Mouse (Mus musculus): ENCODE measurements around the gene Supt3.

Gene Supt3

DNA sequence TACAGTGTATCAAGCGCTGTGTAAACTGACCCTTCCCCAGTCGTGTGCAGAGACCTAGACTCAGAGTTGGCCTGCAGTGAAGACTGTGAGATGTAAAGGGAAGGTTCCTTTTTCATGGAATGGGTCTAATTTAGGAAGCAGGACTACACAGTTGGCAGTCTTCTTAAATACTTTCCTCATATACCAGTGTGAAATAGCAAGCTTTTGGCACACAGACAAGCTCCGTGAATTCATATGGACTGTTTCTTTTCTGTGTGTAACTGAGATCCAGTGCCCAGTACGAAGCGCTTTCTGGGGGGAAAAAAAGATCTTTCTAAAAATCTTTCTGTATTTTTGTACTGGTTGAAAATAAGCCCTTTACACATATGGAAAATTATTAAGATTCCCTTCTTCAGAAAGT lies 286.8 kb downstream of the Supt3 start:
- DNase-seq: no peak

DNA sequence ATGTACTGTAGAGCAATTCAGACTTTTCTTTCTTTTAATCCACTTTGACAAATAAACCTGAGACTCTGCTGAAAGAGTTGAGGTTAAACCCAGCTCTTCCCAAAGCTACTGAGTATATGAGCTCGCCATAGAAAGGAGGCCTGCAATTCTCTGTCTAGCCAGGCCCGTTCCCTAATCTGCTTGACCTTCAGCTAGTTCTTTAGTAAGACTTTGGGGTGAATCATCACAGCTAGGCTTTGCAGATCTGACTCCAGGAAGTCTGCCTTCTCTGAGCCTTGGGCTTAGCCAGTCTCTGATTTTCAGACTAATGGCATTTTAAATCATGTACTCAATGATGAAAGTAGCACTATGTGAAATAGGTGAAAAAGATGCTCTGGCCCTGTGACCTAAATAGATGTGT lies 288.5 kb downstream of the Supt3 start:
- DNase-seq: no peak

DNA sequence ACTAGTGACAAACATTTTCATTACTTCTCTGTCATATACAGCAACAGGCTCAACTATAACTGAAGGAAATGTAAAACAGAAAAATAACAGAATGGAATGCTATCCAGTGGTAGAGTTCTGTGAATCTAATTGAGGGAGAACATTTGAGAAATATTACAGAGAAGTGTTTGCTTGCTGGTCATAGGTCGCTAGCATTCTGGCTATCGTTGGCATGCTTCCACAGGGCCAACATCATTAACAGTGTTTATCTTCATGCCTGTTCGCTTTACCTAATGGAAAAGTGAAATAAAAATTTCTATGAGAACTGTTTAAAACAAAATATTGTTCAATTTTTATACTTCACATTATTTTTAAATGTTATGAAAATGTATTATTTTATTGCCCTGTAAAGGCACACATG lies 290.5 kb downstream of the Supt3 start:
- no peak for DNase-seq

DNA sequence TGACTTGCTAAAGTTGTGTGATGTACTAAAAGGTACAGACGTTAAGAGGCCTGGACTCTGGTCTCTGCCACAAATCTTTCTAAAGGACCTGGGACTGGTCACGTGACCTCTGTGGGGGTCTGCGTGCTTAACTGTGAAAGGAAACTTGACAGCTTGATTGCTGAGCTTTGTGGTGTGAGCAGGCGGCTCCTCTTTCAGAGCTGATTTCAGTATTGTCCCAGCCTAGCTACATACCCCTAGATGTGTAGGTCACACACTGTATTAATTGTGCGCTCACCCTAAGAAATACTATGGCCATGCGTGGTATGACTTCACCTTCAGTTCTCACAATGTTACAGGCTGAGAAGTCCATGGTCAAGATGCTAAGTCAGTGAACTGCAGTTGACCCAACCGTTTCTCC lies 291.4 kb downstream of the Supt3 start:
- DNase-seq: no peak

DNA sequence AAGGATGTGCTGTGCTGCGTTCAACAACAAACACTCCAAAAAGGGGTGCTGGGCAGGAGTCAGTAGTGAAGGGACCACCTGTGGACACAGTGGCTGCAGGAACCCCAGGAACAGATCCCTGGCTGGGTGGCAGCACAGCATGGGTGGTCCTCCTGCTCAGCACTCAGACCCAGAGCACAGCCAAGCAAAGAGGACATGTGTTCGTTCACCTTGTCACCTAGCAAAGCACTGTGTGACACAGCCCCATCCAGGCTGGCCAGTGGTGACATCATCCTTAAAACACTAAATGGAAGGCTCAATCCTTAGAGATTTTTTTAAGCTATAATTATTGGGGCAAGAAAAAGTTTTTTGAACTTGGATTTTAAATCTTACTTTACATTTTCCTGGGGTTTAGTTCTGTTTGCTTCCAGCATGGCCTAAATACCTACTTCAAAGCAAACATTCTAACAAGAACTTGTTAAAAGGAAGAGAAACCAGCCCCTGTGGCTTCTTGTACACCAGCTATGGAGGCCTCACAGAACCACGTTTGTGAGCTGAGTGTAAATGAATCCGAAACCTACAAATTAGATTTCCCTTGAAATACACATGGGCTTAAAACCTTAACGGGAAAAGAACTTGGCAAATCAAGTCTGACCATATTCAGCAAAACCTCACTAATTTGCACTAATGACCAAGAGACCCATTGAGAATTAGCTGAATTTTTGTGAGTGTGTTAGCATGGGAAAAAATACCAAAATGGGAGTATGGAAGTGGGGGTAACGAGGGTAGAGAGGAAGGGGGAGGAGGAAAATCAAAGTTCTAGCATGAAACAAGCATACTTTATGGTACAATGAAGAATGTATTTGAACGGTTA lies 295.8 kb downstream of the Supt3 start:
- no peak for DNase-seq

DNA sequence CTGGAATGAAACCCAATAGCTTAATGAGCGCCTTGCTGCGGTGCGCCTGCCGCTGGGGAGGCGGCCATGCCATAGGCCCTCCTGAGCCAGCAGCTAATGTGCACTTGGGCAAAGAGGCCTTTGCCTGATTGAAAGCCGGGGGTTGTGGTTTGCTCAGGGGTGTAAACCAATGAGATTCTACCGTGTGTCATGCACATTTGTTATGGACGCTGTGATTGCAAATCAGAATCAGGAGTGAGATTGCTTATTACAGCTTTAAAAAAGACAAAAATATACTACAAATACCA lies 296.3 kb downstream of the Supt3 start:
- DNase-seq: no peak

DNA sequence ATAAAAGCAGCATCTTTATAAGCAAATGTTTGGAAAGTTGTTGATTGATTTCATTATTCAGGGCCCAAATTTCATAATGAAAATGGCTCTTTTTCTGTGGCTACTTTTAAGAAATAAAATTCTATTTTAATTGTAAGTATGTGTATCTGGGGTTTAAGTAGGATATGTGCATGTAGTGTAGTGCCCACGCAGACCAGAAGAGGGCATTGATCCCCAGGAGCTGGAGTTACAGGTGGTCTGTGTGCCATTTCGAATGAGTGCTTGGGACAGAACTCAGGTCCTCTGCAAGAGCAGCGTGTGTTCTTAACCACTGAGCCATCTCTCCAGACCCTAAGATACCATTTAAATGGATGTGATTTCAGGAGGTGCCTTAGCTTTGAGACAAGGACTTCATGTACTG lies 296.8 kb downstream of the Supt3 start:
- DNase-seq: peak; percentile 30

DNA sequence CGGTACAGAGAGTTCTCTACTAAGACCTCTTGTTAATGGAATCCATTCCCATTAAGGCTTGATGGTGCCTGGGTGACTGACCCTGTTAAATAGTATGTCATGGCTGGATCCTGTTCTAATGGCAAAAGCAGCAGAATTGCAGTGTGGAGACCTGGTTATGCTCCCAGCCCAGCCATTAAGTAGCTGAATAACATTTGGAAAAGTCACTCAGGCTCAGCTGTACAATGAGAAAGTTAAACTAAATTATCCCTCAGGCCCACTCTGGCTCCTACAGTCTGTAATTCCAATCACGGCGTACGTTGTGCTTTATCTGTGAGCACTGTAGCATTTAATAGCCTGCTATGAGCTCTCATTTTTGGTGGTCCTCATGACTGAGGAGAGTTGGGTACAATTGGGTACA lies 300.0 kb downstream of the Supt3 start:
- DNase-seq: no peak

DNA sequence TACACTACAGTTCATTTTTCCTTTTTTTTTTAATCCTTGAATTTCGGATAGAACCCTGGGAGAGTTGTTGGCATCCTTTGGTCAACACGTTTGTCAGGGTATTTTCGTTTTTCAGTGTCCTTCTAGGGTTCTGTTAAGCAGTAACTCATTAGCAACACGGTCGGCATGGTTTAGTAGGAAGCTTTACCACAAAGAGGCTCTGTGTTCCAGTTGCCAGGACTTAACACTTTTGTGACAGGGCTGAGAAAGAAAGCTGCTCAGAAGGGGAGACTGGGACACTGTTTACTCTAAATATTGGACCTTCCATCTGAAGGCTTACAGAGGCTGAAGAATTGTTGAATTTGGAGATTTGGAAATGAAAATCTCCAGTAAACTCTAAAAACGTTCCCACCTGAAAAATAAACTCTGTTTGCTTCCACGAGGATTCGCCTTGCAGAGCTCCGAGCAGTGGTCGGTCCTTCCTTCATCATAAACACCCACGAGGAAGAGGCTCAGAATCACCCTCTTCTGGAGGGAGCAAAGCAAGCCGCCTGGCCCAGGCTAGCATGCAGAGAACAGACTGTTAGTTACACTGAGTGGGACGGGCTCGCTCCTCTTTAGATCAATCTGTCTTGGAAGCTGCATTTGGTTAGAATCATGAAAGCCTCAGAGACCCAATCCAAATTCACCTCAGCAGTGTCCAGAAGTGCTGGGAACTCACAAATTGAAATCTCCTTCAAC lies 301.1 kb downstream of the Supt3 start:
- DNase-seq: no peak

DNA sequence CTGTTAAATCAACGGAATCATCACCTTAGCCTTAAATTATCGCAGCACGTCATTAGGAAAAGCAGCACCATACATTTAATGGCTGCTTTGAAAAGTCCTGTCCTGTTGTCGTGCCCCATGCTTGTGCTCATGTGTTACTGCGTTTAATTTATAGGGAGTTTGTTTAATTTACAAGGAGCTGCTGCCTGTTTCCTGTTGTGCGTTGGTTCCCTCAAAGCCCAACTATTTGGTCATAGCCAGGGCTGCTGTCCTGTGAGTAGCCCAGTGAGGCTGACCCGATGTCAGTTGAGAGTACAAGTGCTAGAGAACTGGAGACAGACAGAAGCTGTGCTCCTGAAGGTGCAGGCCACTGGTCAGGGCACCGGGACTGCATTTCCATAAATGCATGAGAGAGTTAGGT lies 304.6 kb downstream of the Supt3 start:
- no peak for DNase-seq

DNA sequence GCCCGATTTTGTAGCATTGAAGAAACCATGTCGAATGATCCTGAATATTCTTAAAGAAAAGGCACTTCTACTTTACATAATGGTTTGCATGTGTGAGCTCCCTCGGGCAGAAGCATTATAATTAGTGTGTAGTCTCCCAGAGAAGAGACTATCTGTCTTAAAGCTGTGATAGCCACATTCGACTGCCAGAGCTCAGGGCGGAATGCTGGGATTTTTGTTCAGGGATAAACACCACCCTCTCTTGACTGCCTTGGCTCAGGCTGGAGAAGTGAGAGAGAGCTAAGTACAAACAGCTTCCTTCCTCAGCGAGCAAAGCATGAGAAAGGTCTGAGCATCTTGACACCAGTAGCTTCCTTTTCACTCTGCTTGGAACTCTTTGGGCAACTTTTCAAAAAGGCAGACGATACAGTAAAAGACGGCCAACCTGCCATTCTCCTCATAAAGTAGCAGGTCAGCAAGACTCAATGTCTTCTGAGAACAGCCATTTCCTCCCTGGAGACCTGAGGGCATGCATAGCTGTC lies 305.1 kb downstream of the Supt3 start:
- DNase-seq: no peak

DNA sequence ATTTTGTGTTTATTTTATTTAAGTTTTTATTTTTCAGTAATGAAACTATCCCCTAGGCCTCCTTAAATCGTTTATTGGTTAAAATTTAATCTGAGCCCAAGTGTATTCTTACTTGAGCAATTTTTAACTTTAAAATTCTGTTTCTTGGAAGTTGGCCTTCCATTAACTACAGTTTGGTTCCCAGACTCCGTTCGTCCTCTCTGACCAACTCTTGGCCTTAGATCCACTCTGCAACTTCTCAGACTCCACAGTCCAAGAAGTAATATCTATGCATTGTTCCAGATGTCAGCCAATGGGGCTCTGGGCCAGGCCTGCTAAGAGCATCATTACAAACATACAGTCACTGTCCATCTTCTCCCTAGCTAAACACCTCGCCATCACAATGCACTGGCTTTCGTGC lies 309.4 kb downstream of the Supt3 start:
- no peak for DNase-seq

DNA sequence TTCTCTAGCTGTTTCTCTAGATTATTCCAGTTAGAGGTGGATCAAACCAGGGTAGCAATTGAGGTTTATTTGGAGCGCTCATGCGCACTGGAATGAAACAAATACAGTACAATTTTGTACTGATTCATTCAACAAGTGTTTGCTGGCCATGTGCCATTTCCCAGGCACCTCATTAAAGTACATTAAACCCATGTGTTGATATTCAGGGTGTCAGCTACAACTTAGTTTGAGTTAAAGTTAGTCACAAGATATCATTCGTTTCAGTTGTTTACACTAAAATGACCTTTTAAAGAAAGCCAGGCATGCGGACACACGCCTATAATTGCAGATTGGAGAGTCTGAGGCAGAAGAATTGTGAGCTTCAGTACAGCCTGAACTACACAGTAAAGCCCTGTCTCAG lies 310.1 kb downstream of the Supt3 start:
- DNase-seq: no peak

DNA sequence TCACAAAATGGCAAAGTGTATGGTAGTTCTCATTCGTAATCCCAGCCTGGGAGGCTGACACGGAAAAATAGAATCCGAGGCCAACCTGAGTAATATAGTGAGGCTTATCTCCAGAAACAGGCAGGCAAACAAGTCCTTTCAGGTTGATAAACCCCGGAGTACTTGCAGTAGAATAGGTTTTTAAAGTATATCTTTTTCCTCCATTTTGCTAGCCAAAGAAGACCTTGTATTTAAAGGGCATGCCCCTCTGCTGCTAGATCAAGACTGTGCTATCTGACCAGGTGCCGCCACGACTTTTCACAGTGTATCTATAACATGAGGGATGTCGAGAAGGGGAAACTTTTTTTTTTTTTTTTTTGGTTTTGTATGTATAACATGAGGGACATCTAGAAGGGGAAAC lies 324.1 kb downstream of the Supt3 start:
- DNase-seq: no peak

DNA sequence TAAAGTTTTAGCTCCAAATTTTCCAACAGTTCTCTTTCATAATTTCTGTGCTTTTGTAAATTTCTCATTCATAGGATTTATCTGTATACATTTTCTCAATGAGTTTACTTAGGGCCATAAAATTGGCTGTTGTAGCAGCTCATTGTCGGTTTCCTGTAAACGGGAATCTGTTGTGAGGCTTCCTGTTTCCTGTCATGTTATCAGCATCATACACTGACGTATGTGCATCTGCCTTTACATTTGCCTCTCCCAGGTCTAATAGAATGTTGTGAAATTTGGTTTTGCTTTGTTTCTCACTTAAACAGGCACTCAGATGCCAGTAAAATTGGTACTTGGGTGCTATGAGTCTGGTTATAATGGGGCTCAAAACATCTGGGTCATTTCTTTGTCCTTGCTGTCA lies 338.4 kb downstream of the Supt3 start:
- DNase-seq: no peak

DNA sequence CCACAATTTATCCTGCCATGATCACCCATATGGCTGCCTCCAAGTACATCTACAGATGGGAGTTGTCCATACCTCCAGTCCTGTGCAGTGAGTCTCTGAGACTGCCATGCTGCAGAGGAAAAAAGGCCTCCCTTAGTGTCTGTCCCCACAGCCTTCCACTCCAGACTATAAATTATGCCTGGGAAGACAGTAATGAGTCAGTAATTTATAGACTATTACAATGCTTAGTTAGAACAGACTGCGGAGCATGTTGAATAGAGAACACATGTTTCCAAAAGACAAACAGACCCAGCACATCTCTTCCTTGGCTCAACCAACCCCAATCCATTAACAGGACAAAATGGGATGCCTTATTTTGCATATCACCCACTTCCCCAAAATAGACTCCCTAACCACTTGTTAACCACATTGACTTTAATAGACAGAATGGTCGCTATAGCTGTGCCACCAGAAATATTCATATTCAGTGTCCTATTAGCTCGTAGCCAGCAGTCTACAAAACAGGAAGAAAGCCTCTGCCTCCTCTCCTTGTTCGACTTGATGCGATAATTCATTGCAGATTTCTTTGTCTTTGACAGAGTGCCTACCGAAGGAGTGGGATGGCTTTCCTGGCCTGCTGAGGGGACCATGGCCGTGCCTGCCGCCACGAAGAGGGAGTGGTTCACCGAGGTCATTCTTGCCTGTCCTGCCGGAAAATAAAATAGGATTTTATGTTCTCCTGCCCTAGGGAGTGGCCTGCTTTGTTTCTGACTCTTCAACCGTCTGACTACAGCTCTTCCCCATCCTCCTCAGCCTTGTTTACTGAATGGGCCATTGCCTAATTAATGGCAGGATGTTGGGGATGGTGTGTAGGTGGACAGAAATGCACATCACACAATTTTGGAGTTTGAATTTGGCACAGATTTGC lies 341.9 kb downstream of the Supt3 start:
- DNase-seq: no peak

DNA sequence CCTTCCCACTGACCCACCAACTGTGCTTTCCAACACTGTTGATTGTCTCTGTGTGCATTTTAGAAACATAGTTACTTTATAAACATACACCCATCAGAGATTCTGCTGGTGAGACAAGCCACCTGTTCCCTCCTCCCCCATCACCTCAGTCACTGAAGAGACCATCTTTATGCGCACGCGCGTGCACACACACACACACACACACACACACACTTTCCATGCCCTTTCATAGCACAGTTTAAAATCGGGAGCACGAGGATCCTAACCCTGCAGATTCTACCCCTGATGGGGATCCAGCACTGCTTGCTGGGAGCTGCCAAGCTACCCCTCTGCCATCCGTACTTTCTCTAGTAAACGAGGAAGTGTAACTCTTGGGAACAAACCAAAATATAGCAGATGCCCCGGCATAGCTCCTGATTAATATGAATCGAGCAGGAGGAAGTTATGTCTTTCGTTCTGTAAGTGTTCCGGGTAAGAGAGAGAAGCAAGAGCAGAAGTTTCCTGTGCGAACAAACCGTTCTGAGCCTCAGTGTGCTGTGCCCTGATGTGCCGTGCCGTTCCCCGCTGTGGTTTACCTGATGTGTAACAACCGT lies 342.8 kb downstream of the Supt3 start:
- peak; percentile 72 for DNase-seq

DNA sequence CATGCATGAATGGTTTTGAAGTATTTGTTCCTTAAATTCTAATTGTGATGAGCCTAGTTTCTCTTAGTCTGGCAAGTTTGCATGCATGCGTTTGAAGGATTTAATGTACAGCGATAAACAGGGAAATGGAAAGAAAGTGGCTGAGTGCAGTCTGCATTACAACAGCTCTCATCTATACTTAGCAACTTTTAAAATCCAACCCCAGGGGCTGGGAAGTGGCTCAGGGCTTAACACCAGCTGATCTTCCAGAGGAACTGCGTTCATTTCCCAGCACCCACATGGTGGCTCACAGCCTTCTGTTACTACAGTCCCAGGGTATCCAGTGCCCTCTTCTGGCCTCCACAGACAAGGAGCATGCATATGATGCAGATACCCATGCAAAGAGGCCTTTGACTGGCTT lies 346.9 kb downstream of the Supt3 start:
- DNase-seq: no peak

DNA sequence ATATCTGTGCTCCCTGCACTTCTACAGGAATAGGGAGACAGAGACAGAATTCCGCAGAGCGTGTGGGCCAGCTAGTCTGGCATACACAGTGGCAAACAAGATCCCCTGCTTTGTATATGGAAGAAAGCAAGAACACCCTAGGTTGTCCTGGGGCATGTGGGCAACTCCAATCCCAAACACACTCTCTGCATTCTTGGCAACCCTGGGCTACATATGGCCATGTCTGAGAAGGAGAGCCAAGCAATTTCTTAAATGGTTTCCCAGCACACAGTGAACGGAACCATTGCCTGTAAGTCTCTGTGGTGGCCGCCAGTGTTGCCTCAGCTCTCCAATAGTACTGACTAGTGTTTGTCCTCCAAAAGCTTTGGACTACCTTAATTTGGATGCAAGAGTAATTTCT lies 351.7 kb downstream of the Supt3 start:
- DNase-seq: no peak

DNA sequence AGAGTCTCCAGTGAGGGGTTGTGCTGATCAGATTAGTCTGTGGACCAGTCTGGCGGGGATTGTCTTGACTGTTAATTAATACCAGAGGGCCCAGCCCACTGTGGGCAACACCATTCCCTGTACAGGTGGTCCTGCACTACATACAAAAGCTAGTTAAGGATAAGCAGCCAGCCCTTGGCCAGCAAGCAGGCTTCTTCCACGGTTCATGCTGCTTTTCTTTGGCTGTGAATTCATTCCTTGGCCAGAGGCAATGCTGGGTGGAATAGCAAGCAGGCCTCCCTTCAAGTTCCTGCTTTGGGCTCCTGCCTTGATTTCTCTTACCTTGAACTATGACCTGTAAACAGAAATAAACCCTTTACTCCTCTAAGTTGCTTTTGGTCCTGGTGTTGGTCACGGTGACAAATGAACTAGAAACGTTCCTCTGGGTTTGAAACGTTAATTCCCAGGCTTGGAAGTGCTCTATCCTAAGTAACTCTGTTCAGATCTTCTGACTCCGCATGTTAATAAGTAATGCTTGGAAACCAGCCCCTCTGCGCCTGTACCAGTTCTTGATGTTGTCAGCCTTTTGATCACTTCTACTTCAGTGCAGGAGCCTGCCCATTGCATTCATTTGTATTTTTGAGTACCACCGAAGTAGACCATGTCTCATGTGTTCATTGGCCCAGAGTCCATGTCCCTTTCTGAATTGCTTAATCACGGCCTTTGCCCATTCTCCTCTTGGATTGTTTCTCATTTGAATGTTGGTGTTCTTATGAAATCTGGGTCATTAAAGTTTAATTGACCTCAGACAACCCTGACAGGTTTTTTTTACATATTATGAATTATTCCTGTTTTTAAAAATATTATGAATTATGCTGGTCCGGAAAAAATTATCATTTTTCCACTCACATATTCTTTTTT lies 356.8 kb downstream of the Supt3 start:
- DNase-seq: no peak

DNA sequence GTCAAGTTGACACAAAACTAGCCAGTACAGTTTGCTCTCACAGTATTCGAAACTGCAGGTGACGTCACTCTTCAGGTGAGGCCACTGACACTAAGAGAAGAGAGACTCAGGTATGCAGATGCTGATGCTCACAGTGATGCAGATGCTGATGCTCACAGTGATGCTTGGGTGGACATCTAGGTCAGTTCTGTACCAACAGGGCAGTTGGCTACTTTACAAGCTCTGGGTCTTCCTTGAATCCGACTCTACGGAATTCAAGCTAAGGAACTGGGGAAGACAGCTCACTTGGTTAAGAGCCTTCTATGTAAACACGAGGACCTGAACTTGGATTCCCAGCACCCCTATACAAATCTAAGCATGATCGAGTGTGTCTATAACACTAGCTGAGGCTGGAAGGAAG lies 359.5 kb downstream of the Supt3 start:
- no peak for DNase-seq

DNA sequence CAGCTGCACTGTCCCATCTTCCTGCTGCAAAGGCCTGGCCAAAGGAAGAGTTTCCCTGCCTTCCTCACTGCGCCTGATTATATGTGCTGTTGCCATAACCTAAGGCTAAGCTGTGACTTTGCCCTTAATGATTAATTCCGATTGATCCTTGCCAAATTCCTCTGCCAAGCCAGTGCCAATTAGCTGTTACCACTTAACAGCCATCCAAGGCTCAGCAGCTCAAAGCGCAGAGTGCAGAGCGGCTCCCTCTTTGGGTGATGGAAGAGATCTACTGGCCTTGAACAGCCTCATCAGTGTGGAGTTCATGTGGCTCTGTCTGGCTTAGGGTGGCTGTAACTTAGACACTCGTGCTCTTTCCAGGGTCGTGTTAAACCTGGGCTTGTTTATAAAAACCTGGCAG lies 366.1 kb downstream of the Supt3 start:
- DNase-seq: no peak

Data from thymus, postnatal 14 days (tissue).